In genomic region chr4:116352919-116353318, GRCm38 (mm10) we compare ENCODE assay signal across 17 mouse cellular contexts.
"Had no signal": no experiment of that assay in that cellular context is flagged by ENCODE, and none has a peak within 500 bp of the region (broad histone marks: within the 10 kb centered on the region; RNA-seq: fewer than 3 reads in every experiment).

No protein-coding gene starts in this region.

- H3K4me3 ChIP-seq: midbrain, embryonic 10.5 days; midbrain, embryonic 12.5 days; myocyte; neural tube, embryonic 13.5 days; neural tube, embryonic 15.5 days; stomach, embryonic 15.5 days had no signal

- H3K9ac ChIP-seq: lung, embryonic 14.5 days; midbrain, embryonic 12.5 days; neural tube, embryonic 13.5 days; neural tube, embryonic 15.5 days; stomach, embryonic 15.5 days had no signal

- H3K4me2 ChIP-seq: lung, embryonic 14.5 days; midbrain, embryonic 12.5 days; neural tube, embryonic 13.5 days; neural tube, embryonic 15.5 days; stomach, embryonic 15.5 days had no signal

- H3K4me1 ChIP-seq: midbrain, embryonic 10.5 days; midbrain, embryonic 12.5 days; neural tube, embryonic 13.5 days; neural tube, embryonic 15.5 days; stomach, embryonic 15.5 days had no signal

- H3K27me3 ChIP-seq: midbrain, embryonic 12.5 days; neural tube, embryonic 13.5 days; neural tube, embryonic 15.5 days; stomach, embryonic 15.5 days had no signal

- H3K27ac ChIP-seq: midbrain, embryonic 10.5 days; midbrain, embryonic 12.5 days; neural tube, embryonic 13.5 days; neural tube, embryonic 15.5 days; stomach, embryonic 15.5 days; stomach, postnatal 0 days had no signal

- ATAC-seq: midbrain, embryonic 16.5 days had no signal

- H3K36me3 ChIP-seq: stomach, embryonic 15.5 days had no signal

- H3K9me3 ChIP-seq: midbrain, embryonic 10.5 days; midbrain, embryonic 12.5 days; neural tube, embryonic 13.5 days; neural tube, embryonic 15.5 days; stomach, embryonic 15.5 days had no signal

- DNase-seq: midbrain, embryonic 14.5 days; retina, postnatal 1 day; right cerebral cortex, adult 18-20 months; right cerebral cortex, postnatal 25 days; right cerebral cortex, postnatal 4 days; thymus, adult 2 months; thymus, postnatal 25 days; thymus, postnatal 4 days had no signal
